Mouse (Mus musculus) CH12.LX (cell line): ENCODE measurements around the gene Scpep1. TPM values are rescaled to one million over a fixed set of nuclear protein-coding genes. Genes with fewer than 3 reads are reported as not detected.

ENCODE experiments used
- DNase-seq: peaks from one replicate; pipeline ENCODE4 v3.0.0-alpha.2; 2013; ENCODE audit errors: extremely low read depth
- H3K27ac ChIP-seq: 2 replicates; pipeline ENCODE4 v1.5.1; 2012; ENCODE audit warnings: low read depth, mild to moderate bottlenecking, control low read depth, moderate library complexity; ENCODE audit not compliant: insufficient read depth
- H3K27me3 ChIP-seq: replicated peaks from 2 replicates; pipeline ENCODE3; 2012; ENCODE audit warnings: inconsistent platforms
- H3K36me3 ChIP-seq, 2 experiments: replicated peaks in 1 of 2; 2 replicates each; pipeline versions ENCODE3 to v1.6.1; 2012; ENCODE audit warnings: inconsistent platforms in 1 of 2, low read length in 1 of 2, mild to moderate bottlenecking in 1 of 2, mixed read lengths in 1 of 2, moderate library complexity in 1 of 2; ENCODE audit not compliant: control insufficient read depth in 1 of 2, insufficient read depth in 1 of 2
- H3K4me1 ChIP-seq, 2 experiments: 2 replicates each; pipeline ENCODE4 v1.6.1; 2012; ENCODE audit warnings: inconsistent platforms in 1 of 2, moderate library complexity in 1 of 2; ENCODE audit not compliant: insufficient read depth in 2 of 2, control insufficient read depth in 1 of 2
- H3K4me2 ChIP-seq: 2 replicates; pipeline ENCODE4 v1.6.1; 2012; ENCODE audit warnings: low read depth, mild to moderate bottlenecking, control low read depth; ENCODE audit not compliant: poor library complexity, insufficient read depth, severe bottlenecking
- H3K4me3 ChIP-seq, 3 experiments: fragments of 150-350 bp in 1 of 3; sonication (generic) in 1 of 3; replicated peaks in 1 of 3; 2 replicates each; pipeline versions ENCODE3 to v1.5.1; 2011 to 2012; ENCODE audit warnings: low read depth in 2 of 3, low read length in 2 of 3, mild to moderate bottlenecking in 2 of 3, moderate library complexity in 2 of 3, control low read depth in 1 of 3, improper control_type of control experiment in 1 of 3, inconsistent platforms in 1 of 3, mixed read lengths in 1 of 3; ENCODE audit not compliant: poor library complexity in 1 of 3
- H3K79me2 ChIP-seq: replicated peaks from 2 replicates; pipeline ENCODE4 v1.6.1; 2012; ENCODE audit warnings: mild to moderate bottlenecking, moderate library complexity; ENCODE audit not compliant: control insufficient read depth, poor library complexity, insufficient read depth, severe bottlenecking; ENCODE audit errors: extremely low read depth
- H3K9ac ChIP-seq: 2 replicates; pipeline ENCODE4 v1.6.1; 2012; ENCODE audit warnings: low read depth, mild to moderate bottlenecking, control low read depth, moderate library complexity; ENCODE audit not compliant: insufficient read depth
- H3K9me3 ChIP-seq: replicated peaks from 2 replicates; pipeline ENCODE3; 2012; ENCODE audit warnings: low read length, inconsistent platforms, mixed read lengths
- BHLHE40 ChIP-seq: IDR thresholded peaks from 2 replicates; pipeline ENCODE4 v1.6.1; 2011; ENCODE audit warnings: mild to moderate bottlenecking, low read depth, low read length, improper control_type of control experiment
- CHD2 ChIP-seq: IDR thresholded peaks from 2 replicates; pipeline ENCODE4 v1.6.1; 2011; ENCODE audit warnings: low read length, improper control_type of control experiment
- CTCF ChIP-seq, 2 experiments: IDR thresholded peaks in 1 of 2; conservative IDR thresholded peaks in 1 of 2; 2 replicates each; pipeline ENCODE4 v1.5.1; 2011 to 2012; ENCODE audit warnings: low read depth in 2 of 2, low read length in 2 of 2, improper control_type of control experiment in 1 of 2, inconsistent platforms in 1 of 2, mild to moderate bottlenecking in 1 of 2, moderate library complexity in 1 of 2
- ELF1 ChIP-seq: IDR thresholded peaks from 2 replicates; pipeline ENCODE4 v1.6.1; 2014; ENCODE audit warnings: low read depth, mild to moderate bottlenecking, inconsistent platforms, low read length, improper control_type of control experiment
- ETS1 ChIP-seq: conservative IDR thresholded peaks from 2 replicates; pipeline ENCODE4 v1.6.1; 2012; ENCODE audit warnings: low read depth, mild to moderate bottlenecking, inconsistent platforms, low read length, improper control_type of control experiment, moderate library complexity
- JUND ChIP-seq: conservative IDR thresholded peaks from 2 replicates; pipeline ENCODE4 v1.6.1; 2011; ENCODE audit warnings: low read depth, low read length, improper control_type of control experiment
- KAT2A ChIP-seq: IDR thresholded peaks from 2 replicates; pipeline ENCODE4 v1.6.1; 2012; ENCODE audit warnings: low read length, improper control_type of control experiment, inconsistent platforms; ENCODE audit not compliant: insufficient replicate concordance
- MAFK ChIP-seq: IDR thresholded peaks from 2 replicates; pipeline ENCODE4 v1.6.1; 2011; ENCODE audit warnings: low read length, improper control_type of control experiment; ENCODE audit not compliant: insufficient replicate concordance
- MAZ ChIP-seq: IDR thresholded peaks from 2 replicates; pipeline ENCODE4 v1.6.1; 2012; ENCODE audit warnings: low read depth, mild to moderate bottlenecking, inconsistent platforms, low read length, improper control_type of control experiment, moderate library complexity
- MEF2A ChIP-seq: IDR thresholded peaks from 2 replicates; pipeline ENCODE4 v1.6.1; 2014; ENCODE audit warnings: low read depth, mild to moderate bottlenecking, inconsistent platforms, low read length, improper control_type of control experiment, borderline replicate concordance
- MXI1 ChIP-seq: IDR thresholded peaks from 2 replicates; pipeline ENCODE4 v1.6.1; 2011; ENCODE audit warnings: mild to moderate bottlenecking, low read depth, low read length, improper control_type of control experiment
- MYC ChIP-seq: IDR thresholded peaks from 2 replicates; pipeline ENCODE4 v1.6.1; 2011; ENCODE audit warnings: low read depth, mild to moderate bottlenecking, improper control_type of control experiment, low read length
- NELFE ChIP-seq: IDR thresholded peaks from 2 replicates; pipeline ENCODE4 v1.6.1; 2011; ENCODE audit warnings: low read depth, low read length, improper control_type of control experiment
- POLR2A ChIP-seq: IDR thresholded peaks from 2 replicates; pipeline ENCODE4 v1.6.1; 2011; ENCODE audit warnings: low read depth, mild to moderate bottlenecking, improper control_type of control experiment, low read length
- RCOR1 ChIP-seq: conservative IDR thresholded peaks from 2 replicates; pipeline ENCODE4 v1.6.1; 2012; ENCODE audit warnings: low read depth, mild to moderate bottlenecking, inconsistent platforms, low read length, improper control_type of control experiment
- SMC3 ChIP-seq: IDR thresholded peaks from 2 replicates; pipeline ENCODE4 v1.6.1; 2011; ENCODE audit warnings: low read depth, low read length, improper control_type of control experiment
- UBTF ChIP-seq: IDR thresholded peaks from 2 replicates; pipeline ENCODE4 v1.6.1; 2012; ENCODE audit warnings: low read depth, mild to moderate bottlenecking, inconsistent platforms, low read length, improper control_type of control experiment, moderate library complexity
- dilution Hi-C: fragments of 300-500 bp; cut with MboI; formaldehyde crosslinking; loops from 2 replicates; pipeline ENCODE4 v1.14.3; 2020; ENCODE audit warnings: low sequenced_read_pairs; ENCODE audit not compliant: extremely low pct_unique_long_range_greater_than_20kb, extremely low pct_ligation_motif_present
- in situ Hi-C: fragments of 300-500 bp; cut with MboI; formaldehyde crosslinking; loops from 3 replicates; pipeline ENCODE4 v1.14.3; 2019; ENCODE audit warnings: low sequenced_read_pairs, low pct_ligation_motif_present, low pct_unique_long_range_greater_than_20kb, mixed read lengths
- polyA plus RNA-seq: library from polyadenylated mRNA; unstranded; fragments of >175 nt; gene quantifications from 2 replicates; pipeline ENCODE4 v1.2.1, GENCODE M21; 2012; ENCODE audit warnings: low read depth; ENCODE audit not compliant: insufficient read length
- total RNA-seq, 2 experiments: library from RNA; depleted of rRNA; stranded (reverse); fragments of 300-350 nt in 1 of 2; fragments of >200 nt in 1 of 2; gene quantifications; 2 replicates each; pipeline ENCODE4 v1.2.3; 2012 to 2014

Gene Scpep1
- total and polyA plus RNA-seq, 3 experiments, result 84.5 to 210 (median 121) TPM

GRCm38 (mm10) chr11:88949802-88950639 is 5.2 kb downstream of the Scpep1 start (continued):
- TF ChIP-seq NELFE, result 0 out of 2 replicates have a peak, but pooled peaks have one; percentile 13
- TF ChIP-seq POLR2A, result 0 out of 2 replicates have a peak, but pooled peaks have one; percentile 13
- TF ChIP-seq MAFK, result 0 out of 2 replicates have a peak, but pooled peaks have one; percentile 42
- TF ChIP-seq CTCF (conservative IDR thresholded peaks at IDR 0.05 in 1 of 2, IDR thresholded peaks at IDR 0.05 in 1 of 2; ENCODE audit: low read depth in 2 of 2, low read length in 2 of 2), result no peak
- no peak for TF ChIP-seq MEF2A
- TF ChIP-seq CHD2, result peak; percentile 21; the same call in 1 of the 2 replicates
- TF ChIP-seq KAT2A, result 0 out of 2 replicates have a peak, but pooled peaks have one; percentile 14
- peak; percentile 23; the same call in 1 of the 2 replicates for TF ChIP-seq MXI1
- TF ChIP-seq UBTF, result no peak
- peak; percentile 60 for TF ChIP-seq ETS1
- no peak for TF ChIP-seq MYC

DNA sequence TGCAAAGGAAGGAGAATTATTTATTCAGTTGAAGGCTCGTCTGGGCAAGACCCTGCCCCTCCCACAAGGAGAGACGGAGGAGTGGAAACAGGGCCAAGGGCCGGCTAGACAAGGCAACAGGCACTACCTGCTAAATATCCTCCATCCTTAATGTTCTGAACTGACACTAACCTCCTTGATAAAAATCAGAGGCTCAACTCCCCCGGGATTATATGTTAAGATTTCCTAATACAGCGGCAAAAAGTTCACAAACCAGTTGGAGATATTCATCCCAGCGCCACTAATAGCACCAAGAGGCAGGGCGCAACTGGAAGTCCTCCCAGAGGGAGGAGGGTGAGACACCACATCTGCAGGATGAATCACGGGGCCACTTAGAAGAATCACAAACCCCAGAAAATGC is 6.4 kb downstream of the Scpep1 start:
- H3K4me1 ChIP-seq, result peaks cover 23 to 75% of the 10 kb centered on the region in 2 experiments
- H3K9me3 ChIP-seq, result no peaks in the 10 kb centered on the region
- TF ChIP-seq RCOR1 (no peak), JUND (no peak), NELFE (no peak), MAZ (no peak), ELF1 (no peak), MXI1 (no peak), BHLHE40 (no peak), SMC3 (no peak)
- TF ChIP-seq, all 38 proteins: peak for 0
- H3K4me2 ChIP-seq, result no peak overlapping the region
- H3K36me3 ChIP-seq, result peaks cover 43 to 76% of the 10 kb centered on the region in 2 experiments
- dilution Hi-C loops, result no loop called here
- H3K9ac ChIP-seq, result no peak overlapping the region
- no peak overlapping the region for H3K4me3 ChIP-seq
- DNase-seq, result no peak
- no peaks in the 10 kb centered on the region for H3K27me3 ChIP-seq
- no peak overlapping the region for H3K27ac ChIP-seq
- peaks cover 31% of the 10 kb centered on the region for H3K79me2 ChIP-seq
- in situ Hi-C loops, result no loop called here
